Mouse (Mus musculus): Measurements from ENCODE around the gene Dcdc2c. TPM values are rescaled to one million over a fixed set of nuclear protein-coding genes. Genes with fewer than 3 reads are reported as not detected.

The Dcdc2c gene
- polyA plus RNA-seq, 1 experiment from 2014 or later, result 0.18 TPM

DNA sequence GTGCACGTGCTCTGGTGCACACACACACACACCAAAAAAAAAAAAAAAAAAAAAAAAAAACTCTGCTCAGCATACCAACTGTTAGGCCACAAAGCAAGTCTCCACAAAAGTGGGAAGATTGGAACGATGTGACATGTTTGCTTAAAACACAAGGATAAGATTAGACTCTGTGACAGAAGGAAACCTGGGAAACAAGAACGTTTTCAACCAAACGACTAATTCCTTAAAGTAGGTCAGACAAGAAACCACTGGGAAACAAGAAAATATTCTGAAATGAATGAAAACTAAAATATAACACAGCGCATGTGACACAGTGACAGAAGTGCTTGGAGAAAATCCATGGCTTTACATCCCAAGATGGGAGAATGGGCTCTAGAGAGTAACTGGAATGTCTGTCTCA, 57.9 kb downstream of the Dcdc2c start:
- Histone ChIP-seq H3K9me3 (ENCODE audit: control insufficient read depth, low read length) (no peaks in the 10 kb centered on the region), H3K4me3 (ENCODE audit: low read length) (no peak overlapping the region), H3K27me3 (ENCODE audit: control insufficient read depth, insufficient read depth, low read depth, low read length) (no peaks in the 10 kb centered on the region), H3K4me1 (replicated peaks; ENCODE audit: control insufficient read depth, insufficient read depth, low read length) (no peaks in the 10 kb centered on the region), H3K27ac (ENCODE audit: low read length) (no peak overlapping the region), H3K4me2 (ENCODE audit: low read depth, low read length) (no peak overlapping the region), H3K36me3 (ENCODE audit: control insufficient read depth, insufficient read depth, low read length) (no peaks in the 10 kb centered on the region), H3K9ac (ENCODE audit: low read length) (no peak overlapping the region)
- no peak for ATAC-seq (ENCODE audit: low read depth)
- 60% methylated on average over 5 of the region's 5 CpGs for WGBS

DNA sequence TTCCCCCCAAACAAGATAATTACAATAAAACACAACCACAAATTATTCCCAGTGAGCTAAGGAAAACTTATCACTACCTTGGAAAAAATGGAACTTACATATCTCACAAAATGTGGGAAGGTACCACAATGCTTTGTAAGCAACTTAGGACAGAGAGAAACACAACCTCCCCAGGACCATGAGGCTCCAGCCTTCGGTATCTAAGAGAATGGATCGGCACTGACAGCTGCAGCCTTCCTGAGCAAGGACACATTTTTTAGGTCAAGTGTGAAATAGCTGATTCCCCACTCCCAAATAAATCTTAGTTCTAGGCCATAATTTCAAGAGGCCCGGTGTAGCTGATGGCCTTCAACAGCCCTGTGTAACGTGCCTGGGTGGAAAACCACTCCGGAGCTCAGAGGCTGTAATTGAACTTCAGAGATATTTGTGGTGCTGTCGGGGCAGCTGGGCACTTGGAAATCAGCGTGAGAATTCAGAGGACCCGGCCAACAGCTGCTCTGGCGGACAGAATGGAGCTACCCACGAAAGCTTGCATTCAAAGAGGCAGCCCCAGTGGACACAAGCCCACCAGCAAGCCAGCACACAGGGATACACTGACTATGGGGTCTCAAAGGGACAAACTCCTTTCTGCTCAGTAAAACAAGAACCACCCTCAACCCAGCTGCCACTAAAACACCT, 69.6 kb downstream of the Dcdc2c start:
- no peak for ATAC-seq (ENCODE audit: low read depth)
- Histone ChIP-seq H3K9me3 (ENCODE audit: control insufficient read depth, low read length) (no peaks in the 10 kb centered on the region), H3K4me2 (ENCODE audit: low read depth, low read length) (no peak overlapping the region), H3K4me1 (replicated peaks; ENCODE audit: control insufficient read depth, insufficient read depth, low read length) (no peaks in the 10 kb centered on the region), H3K27ac (ENCODE audit: low read length) (no peak overlapping the region), H3K4me3 (ENCODE audit: low read length) (no peak overlapping the region), H3K36me3 (ENCODE audit: control insufficient read depth, insufficient read depth, low read length) (no peaks in the 10 kb centered on the region), H3K27me3 (ENCODE audit: control insufficient read depth, insufficient read depth, low read depth, low read length) (no peaks in the 10 kb centered on the region), H3K9ac (ENCODE audit: low read length) (no peak overlapping the region)
- WGBS, result 65% methylated on average over 10 of the region's 10 CpGs

- ATAC-seq (ENCODE audit: low read depth), result no peak
- WGBS, result 90% methylated on average over 2 of the region's 2 CpGs
- Histone ChIP-seq H3K4me1 (replicated peaks; ENCODE audit: control insufficient read depth, insufficient read depth, low read length) (no peaks in the 10 kb centered on the region), H3K9me3 (ENCODE audit: control insufficient read depth, low read length) (no peaks in the 10 kb centered on the region), H3K4me2 (ENCODE audit: low read depth, low read length) (no peak overlapping the region), H3K9ac (ENCODE audit: low read length) (no peak overlapping the region), H3K27me3 (ENCODE audit: control insufficient read depth, insufficient read depth, low read depth, low read length) (no peaks in the 10 kb centered on the region), H3K4me3 (ENCODE audit: low read length) (no peak overlapping the region), H3K27ac (ENCODE audit: low read length) (no peak overlapping the region), H3K36me3 (ENCODE audit: control insufficient read depth, insufficient read depth, low read length) (no peaks in the 10 kb centered on the region)
These were observed 91.2 kb downstream of the Dcdc2c start for GRCm38 (mm10) chr12:28460951-28461431.

DNA sequence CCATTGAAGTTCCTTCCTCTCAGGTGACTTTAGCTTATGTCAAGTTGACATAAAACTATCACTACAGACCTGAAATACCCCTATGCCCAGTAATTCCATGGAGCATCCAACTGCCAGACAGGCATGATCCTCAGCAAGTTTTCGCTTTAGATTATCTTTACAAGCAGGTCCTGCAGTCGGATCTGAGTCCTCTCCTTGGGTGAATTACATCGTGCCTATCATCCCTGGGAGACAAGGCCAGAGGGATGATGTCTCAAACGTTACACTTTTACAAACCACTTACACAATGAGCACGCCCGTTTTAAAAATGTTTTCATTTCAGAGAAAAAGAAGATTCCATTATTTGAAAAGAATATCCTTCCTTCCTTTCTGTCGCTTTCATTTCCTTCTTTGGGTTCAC, 91.7 kb downstream of the Dcdc2c start:
- no peak for ATAC-seq (ENCODE audit: low read depth)
- Histone ChIP-seq H3K9me3 (ENCODE audit: control insufficient read depth, low read length) (no peaks in the 10 kb centered on the region), H3K9ac (ENCODE audit: low read length) (no peak overlapping the region), H3K27ac (ENCODE audit: low read length) (no peak overlapping the region), H3K36me3 (ENCODE audit: control insufficient read depth, insufficient read depth, low read length) (no peaks in the 10 kb centered on the region), H3K4me1 (replicated peaks; ENCODE audit: control insufficient read depth, insufficient read depth, low read length) (no peaks in the 10 kb centered on the region), H3K4me2 (ENCODE audit: low read depth, low read length) (no peak overlapping the region), H3K4me3 (ENCODE audit: low read length) (no peak overlapping the region), H3K27me3 (ENCODE audit: control insufficient read depth, insufficient read depth, low read depth, low read length) (no peaks in the 10 kb centered on the region)
- 71% methylated on average over 7 of the region's 7 CpGs for WGBS

GRCm38 (mm10) chr12:28458786-28459185, 93.4 kb downstream of the Dcdc2c start:
- Histone ChIP-seq H3K4me3 (ENCODE audit: low read length) (no peak overlapping the region), H3K9ac (ENCODE audit: low read length) (no peak overlapping the region), H3K27me3 (ENCODE audit: control insufficient read depth, insufficient read depth, low read depth, low read length) (no peaks in the 10 kb centered on the region), H3K36me3 (ENCODE audit: control insufficient read depth, insufficient read depth, low read length) (no peaks in the 10 kb centered on the region), H3K4me1 (replicated peaks; ENCODE audit: control insufficient read depth, insufficient read depth, low read length) (no peaks in the 10 kb centered on the region), H3K27ac (ENCODE audit: low read length) (no peak overlapping the region), H3K9me3 (ENCODE audit: control insufficient read depth, low read length) (no peaks in the 10 kb centered on the region), H3K4me2 (ENCODE audit: low read depth, low read length) (no peak overlapping the region)
- WGBS, result 81% methylated on average over 5 of the region's 5 CpGs
- no peak for ATAC-seq (ENCODE audit: low read depth)

DNA sequence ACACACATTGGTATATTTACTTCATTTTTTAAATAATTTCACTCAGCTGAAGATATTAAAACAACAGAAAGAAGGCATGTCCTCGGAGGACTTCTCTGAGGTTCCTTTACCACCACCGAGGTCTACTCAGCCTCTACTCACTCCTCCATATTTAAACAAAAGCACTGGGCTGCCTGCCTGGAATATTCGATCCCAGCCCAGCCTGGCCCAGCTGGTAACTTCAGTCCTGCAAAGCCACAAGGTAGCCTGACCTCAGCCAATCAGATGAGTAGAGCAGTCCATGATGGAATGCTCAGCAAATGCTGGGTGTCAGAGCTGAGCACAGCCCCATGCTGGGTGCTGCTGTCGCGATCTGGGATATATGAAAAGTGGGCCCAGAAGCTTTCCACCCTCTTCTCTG, 115.7 kb downstream of the Dcdc2c start:
- H3K27me3 ChIP-seq (ENCODE audit: control insufficient read depth, insufficient read depth, low read depth, low read length), result no peaks in the 10 kb centered on the region
- H3K36me3 ChIP-seq (ENCODE audit: control insufficient read depth, insufficient read depth, low read length), result no peaks in the 10 kb centered on the region
- no peak for ATAC-seq (ENCODE audit: low read depth)
- H3K4me1 ChIP-seq (replicated peaks; ENCODE audit: control insufficient read depth, insufficient read depth, low read length), result peaks cover 7% of the 10 kb centered on the region; the same call in 1 of the 2 replicates
- no peak overlapping the region for H3K27ac ChIP-seq (ENCODE audit: low read length)
- no peak overlapping the region for H3K9ac ChIP-seq (ENCODE audit: low read length)
- no peak overlapping the region for H3K4me2 ChIP-seq (ENCODE audit: low read depth, low read length)
- WGBS, result 63% methylated on average over 5 of the region's 5 CpGs
- no peak overlapping the region for H3K4me3 ChIP-seq (ENCODE audit: low read length)
- no peaks in the 10 kb centered on the region for H3K9me3 ChIP-seq (ENCODE audit: control insufficient read depth, low read length)

DNA sequence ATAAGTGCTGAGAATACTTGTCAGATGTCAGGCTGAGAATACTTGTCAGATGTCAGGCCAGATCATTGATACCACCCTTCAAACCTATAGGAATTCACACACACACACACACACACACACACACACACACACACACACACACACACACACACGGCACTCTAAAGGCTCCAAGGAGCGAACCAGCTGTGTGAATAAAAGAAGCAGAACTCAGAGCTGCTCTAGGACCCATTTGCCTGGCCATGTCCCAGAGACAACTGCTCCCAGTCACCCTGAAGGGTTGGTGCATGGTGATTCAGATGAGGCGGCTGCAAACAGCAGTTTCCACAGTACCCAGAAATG, 119.5 kb downstream of the Dcdc2c start:
- Histone ChIP-seq H3K4me1 (replicated peaks; ENCODE audit: control insufficient read depth, insufficient read depth, low read length) (peaks cover 7% of the 10 kb centered on the region; the same call in 1 of the 2 replicates), H3K9me3 (ENCODE audit: control insufficient read depth, low read length) (no peaks in the 10 kb centered on the region), H3K4me2 (ENCODE audit: low read depth, low read length) (no peak overlapping the region), H3K27me3 (ENCODE audit: control insufficient read depth, insufficient read depth, low read depth, low read length) (no peaks in the 10 kb centered on the region), H3K4me3 (ENCODE audit: low read length) (no peak overlapping the region), H3K9ac (ENCODE audit: low read length) (no peak overlapping the region), H3K27ac (ENCODE audit: low read length) (no peak overlapping the region), H3K36me3 (ENCODE audit: control insufficient read depth, insufficient read depth, low read length) (no peaks in the 10 kb centered on the region)
- no peak for ATAC-seq (ENCODE audit: low read depth)
- 74% methylated on average over 3 of the region's 3 CpGs for WGBS

DNA sequence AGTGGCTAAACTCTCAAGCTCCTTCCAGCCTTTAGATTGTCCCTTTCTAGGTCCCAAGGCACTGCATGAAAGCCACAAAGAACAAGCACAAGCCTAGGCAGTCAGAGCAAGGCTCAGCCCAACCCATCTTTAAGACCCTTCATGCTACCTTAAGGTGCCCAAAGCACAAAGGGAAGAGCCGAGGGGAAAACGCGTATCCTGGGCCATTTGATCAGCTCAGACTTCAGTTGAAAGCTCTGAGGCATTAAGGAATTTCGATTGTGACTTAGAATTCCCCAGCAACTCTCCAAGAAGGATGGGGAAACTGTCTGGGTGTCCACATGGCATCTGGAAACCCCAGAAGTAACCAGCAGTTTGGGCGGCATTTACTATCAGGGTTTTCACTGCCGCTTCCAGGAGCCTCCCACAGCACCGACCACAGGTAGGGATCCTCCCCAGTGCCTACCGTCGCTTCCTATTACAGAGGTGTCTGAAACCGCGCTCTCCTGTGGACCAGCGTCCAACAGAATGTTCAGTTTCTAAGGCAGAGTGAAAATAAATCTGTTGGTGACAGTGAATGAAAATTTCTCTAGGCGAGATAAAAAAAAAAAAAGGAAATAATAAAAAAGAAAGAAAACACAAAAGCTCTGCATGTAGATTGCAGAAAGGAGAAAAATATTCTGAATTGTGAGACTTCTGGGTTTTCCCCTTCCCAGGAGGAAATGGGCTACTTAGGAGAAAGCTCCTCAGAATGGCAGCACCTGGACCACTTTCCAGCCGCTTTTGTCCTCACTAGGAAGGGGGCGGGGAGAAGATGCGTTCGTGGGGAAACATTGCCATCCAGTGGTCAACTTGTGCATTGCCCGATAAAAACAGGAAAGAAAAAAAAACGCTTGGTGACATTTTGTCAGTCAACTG, 120.1 kb downstream of the Dcdc2c start:
- Histone ChIP-seq H3K4me3 (ENCODE audit: low read length) (peak overlapping the region; percentile 36), H3K27me3 (ENCODE audit: control insufficient read depth, insufficient read depth, low read depth, low read length) (no peaks in the 10 kb centered on the region), H3K9ac (ENCODE audit: low read length) (peak overlapping the region; percentile 61), H3K4me2 (ENCODE audit: low read depth, low read length) (peak overlapping the region; percentile 56), H3K4me1 (replicated peaks; ENCODE audit: control insufficient read depth, insufficient read depth, low read length) (peaks cover 7% of the 10 kb centered on the region; the same call in 1 of the 2 replicates), H3K9me3 (ENCODE audit: control insufficient read depth, low read length) (no peaks in the 10 kb centered on the region), H3K27ac (ENCODE audit: low read length) (no peak overlapping the region), H3K36me3 (ENCODE audit: control insufficient read depth, insufficient read depth, low read length) (no peaks in the 10 kb centered on the region)
- 5% methylated on average over 19 of the region's 19 CpGs for WGBS
- no peak for ATAC-seq (ENCODE audit: low read depth)

- Histone ChIP-seq H3K27me3 (ENCODE audit: control insufficient read depth, insufficient read depth, low read depth, low read length) (no peaks in the 10 kb centered on the region), H3K9me3 (ENCODE audit: control insufficient read depth, low read length) (no peaks in the 10 kb centered on the region), H3K36me3 (ENCODE audit: control insufficient read depth, insufficient read depth, low read length) (no peaks in the 10 kb centered on the region), H3K27ac (ENCODE audit: low read length) (no peak overlapping the region), H3K4me3 (ENCODE audit: low read length) (no peak overlapping the region), H3K9ac (ENCODE audit: low read length) (no peak overlapping the region), H3K4me1 (replicated peaks; ENCODE audit: control insufficient read depth, insufficient read depth, low read length) (peaks cover 7% of the 10 kb centered on the region; the same call in 1 of the 2 replicates), H3K4me2 (ENCODE audit: low read depth, low read length) (no peak overlapping the region)
- ATAC-seq (ENCODE audit: low read depth), result no peak
- WGBS, result 91% methylated on average over 5 of the region's 5 CpGs
These were observed 122.3 kb downstream of the Dcdc2c start for GRCm38 (mm10) chr12:28429856-28430255.

All from lung, embryonic 16.5 days (tissue).